Mouse (Mus musculus): ENCODE results near the gene Eif4a1. TPM values are rescaled to one million over a fixed set of nuclear protein-coding genes. Genes with fewer than 3 reads are reported as not detected.

Eif4a1 gene
- polyA plus RNA-seq, 1 experiment from 2014 or later = 203 TPM

GRCm38 (mm10) chr11:69662213-69662966 lies 9.8 kb downstream of the Eif4a1 start, which contains the start of gene Mpdu1:
TSS of gene Mpdu1 (minus strand) at chr11:69662642.
- H3K9ac ChIP-seq (replicated peaks) = peak within 1 kb of the TSS; percentile 57
- peak within 1 kb of the TSS; percentile 97 for H3K27ac ChIP-seq (ENCODE audit: low read depth)
- peak within 1 kb of the TSS; percentile 53 for H3K4me3 ChIP-seq (ENCODE audit: low read depth, low read length)
- peak; percentile 64; the same call in 1 of the 2 replicates for TF ChIP-seq EP300 (IDR thresholded peaks at IDR 0.05; ENCODE audit: low read depth)
- TF ChIP-seq CTCF (IDR thresholded peaks at IDR 0.05; ENCODE audit: low read depth) = peak; percentile 61
- ATAC-seq (peak; percentile 95), DNase-seq (peak; percentile 93)
- H3K9me3 ChIP-seq (ENCODE audit: low read length) = no peaks in the 10 kb centered on the region
- no peaks in the 10 kb centered on the region for H3K27me3 ChIP-seq (ENCODE audit: insufficient read depth, low read length)
- peaks cover 34% of the 10 kb centered on the region for H3K36me3 ChIP-seq (replicated peaks; ENCODE audit: insufficient read depth, low read length)
- 1% methylated on average over 48 of the region's 48 CpGs for WGBS (ENCODE audit: insufficient replicate concordance)
- peak within 1 kb of the TSS; percentile 66 for H3K4me2 ChIP-seq (ENCODE audit: low read depth, low read length)
- peaks cover 25% of the 10 kb centered on the region for H3K4me1 ChIP-seq (ENCODE audit: insufficient read depth)

GRCm38 (mm10) chr11:69661221-69661881 lies 10.9 kb downstream of the Eif4a1 start:
- no peak for DNase-seq

DNA sequence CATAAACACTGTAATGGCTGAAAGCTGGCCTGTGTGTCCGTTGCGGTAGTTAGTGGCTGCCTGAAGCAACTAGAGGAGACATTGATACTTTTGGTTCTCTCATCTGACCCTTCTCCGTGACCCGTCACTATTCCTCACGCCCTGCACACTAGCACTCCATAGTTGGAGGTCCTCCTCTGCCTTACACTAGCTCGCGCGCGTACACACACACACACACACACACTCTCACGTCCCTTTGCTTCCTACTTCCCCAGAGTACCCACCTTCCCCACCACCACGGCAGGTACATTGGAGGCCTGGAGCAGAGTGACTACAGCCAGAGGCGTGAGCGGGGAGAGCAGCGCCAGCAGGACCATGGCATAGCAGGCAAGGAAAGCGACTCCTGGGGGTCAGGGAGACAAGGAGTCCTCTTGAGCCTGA lies 14.8 kb downstream of the Eif4a1 start:
- H3K4me1 ChIP-seq (ENCODE audit: insufficient read depth) = peaks cover 14% of the 10 kb centered on the region
- TF ChIP-seq EP300 (IDR thresholded peaks at IDR 0.05; ENCODE audit: low read depth) = no peak
- no peak for TF ChIP-seq CTCF (IDR thresholded peaks at IDR 0.05; ENCODE audit: low read depth)

More at GRCm38 (mm10) chr11:69661221-69661881, 10.9 kb downstream of the Eif4a1 start:
- Histone ChIP-seq H3K27me3 (ENCODE audit: insufficient read depth, low read length) (no peaks in the 10 kb centered on the region), H3K4me1 (ENCODE audit: insufficient read depth) (peaks cover 27% of the 10 kb centered on the region), H3K4me3 (ENCODE audit: low read depth, low read length) (peak overlapping the region; percentile 53), H3K9me3 (ENCODE audit: low read length) (no peaks in the 10 kb centered on the region), H3K4me2 (ENCODE audit: low read depth, low read length) (peak overlapping the region; percentile 66), H3K27ac (ENCODE audit: low read depth) (peak overlapping the region; percentile 97), H3K36me3 (replicated peaks; ENCODE audit: insufficient read depth, low read length) (peaks cover 39% of the 10 kb centered on the region), H3K9ac (replicated peaks) (peak overlapping the region; percentile 57)
- ATAC-seq = no peak
- TF ChIP-seq EP300 (IDR thresholded peaks at IDR 0.05; ENCODE audit: low read depth) (no peak), CTCF (IDR thresholded peaks at IDR 0.05; ENCODE audit: low read depth) (no peak)
- WGBS (ENCODE audit: insufficient replicate concordance) = 49% methylated on average over 3 of the region's 3 CpGs

GRCm38 (mm10) chr11:69656617-69657461 lies 15.4 kb downstream of the Eif4a1 start:
- Histone ChIP-seq H3K36me3 (replicated peaks; ENCODE audit: insufficient read depth, low read length) (peaks cover 43% of the 10 kb centered on the region), H3K27ac (ENCODE audit: low read depth) (no peak overlapping the region), H3K4me1 (ENCODE audit: insufficient read depth) (peaks cover 14% of the 10 kb centered on the region), H3K27me3 (ENCODE audit: insufficient read depth, low read length) (no peaks in the 10 kb centered on the region), H3K4me3 (ENCODE audit: low read depth, low read length) (no peak overlapping the region), H3K9me3 (ENCODE audit: low read length) (no peaks in the 10 kb centered on the region), H3K9ac (replicated peaks) (no peak overlapping the region), H3K4me2 (ENCODE audit: low read depth, low read length) (no peak overlapping the region)
- TF ChIP-seq CTCF (IDR thresholded peaks at IDR 0.05; ENCODE audit: low read depth) = peak; percentile 92
- no peak for TF ChIP-seq EP300 (IDR thresholded peaks at IDR 0.05; ENCODE audit: low read depth)
- 68% methylated on average over 10 of the region's 10 CpGs for WGBS (ENCODE audit: insufficient replicate concordance)
- DNase-seq (peak; percentile 61), ATAC-seq (no peak)

More for the DNA sequence above, 14.8 kb downstream of the Eif4a1 start:
- 87% methylated on average over 15 of the region's 15 CpGs for WGBS (ENCODE audit: insufficient replicate concordance)
- H3K27me3 ChIP-seq (ENCODE audit: insufficient read depth, low read length) = no peaks in the 10 kb centered on the region
- no peak overlapping the region for H3K4me2 ChIP-seq (ENCODE audit: low read depth, low read length)
- no peak overlapping the region for H3K9ac ChIP-seq (replicated peaks)
- ATAC-seq = no peak
- no peak overlapping the region for H3K27ac ChIP-seq (ENCODE audit: low read depth)
- peaks cover 36% of the 10 kb centered on the region for H3K36me3 ChIP-seq (replicated peaks; ENCODE audit: insufficient read depth, low read length)
- DNase-seq = no peak
- no peak overlapping the region for H3K4me3 ChIP-seq (ENCODE audit: low read depth, low read length)
- no peaks in the 10 kb centered on the region for H3K9me3 ChIP-seq (ENCODE audit: low read length)

DNA sequence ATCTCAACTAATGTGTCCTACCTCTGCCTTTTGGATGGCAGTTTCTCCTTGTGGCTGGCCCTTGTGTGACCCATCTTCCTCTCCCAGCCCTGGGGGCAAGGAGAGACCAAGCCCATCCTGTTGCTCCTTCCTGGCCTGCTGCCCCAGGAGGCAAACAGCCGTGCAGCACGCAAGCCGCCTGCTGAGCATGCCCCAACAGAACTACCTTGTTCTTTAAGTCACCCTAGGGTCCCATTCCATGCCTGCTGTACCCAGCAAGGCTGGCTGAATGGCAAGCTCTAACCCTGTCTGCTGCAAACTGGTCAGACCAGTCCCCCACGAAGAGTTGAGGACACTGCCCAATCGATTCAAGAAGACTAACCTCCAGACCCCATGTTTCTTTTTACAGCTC lies 16.2 kb downstream of the Eif4a1 start:
- Histone ChIP-seq H3K36me3 (replicated peaks; ENCODE audit: insufficient read depth, low read length) (peaks cover 50% of the 10 kb centered on the region), H3K4me1 (ENCODE audit: insufficient read depth) (peaks cover 8% of the 10 kb centered on the region), H3K9ac (replicated peaks) (no peak overlapping the region), H3K27ac (ENCODE audit: low read depth) (no peak overlapping the region), H3K4me2 (ENCODE audit: low read depth, low read length) (no peak overlapping the region), H3K27me3 (ENCODE audit: insufficient read depth, low read length) (no peaks in the 10 kb centered on the region), H3K9me3 (ENCODE audit: low read length) (no peaks in the 10 kb centered on the region), H3K4me3 (ENCODE audit: low read depth, low read length) (no peak overlapping the region)
- TF ChIP-seq CTCF (IDR thresholded peaks at IDR 0.05; ENCODE audit: low read depth) (no peak), EP300 (IDR thresholded peaks at IDR 0.05; ENCODE audit: low read depth) (no peak)
- ATAC-seq (no peak), DNase-seq (no peak)
- WGBS (ENCODE audit: insufficient replicate concordance) = 79% methylated on average over 5 of the region's 5 CpGs
